Mouse (Mus musculus): Measurements from ENCODE around the gene Wbp1l. TPM values are rescaled to one million over a fixed set of nuclear protein-coding genes. Genes with fewer than 3 reads are reported as not detected.

Gene Wbp1l
- polyA plus RNA-seq, 1 experiment from 2014 or later = 53.4 TPM

GRCm38 (mm10) chr19:46622659-46623193 is 23.8 kb downstream of the Wbp1l start:
- no peak; the same call in 1 of the 2 replicates for ATAC-seq (ENCODE audit: insufficient number of reproducible peaks, low FRiP score, low TSS enrichment, low read depth)
- Histone ChIP-seq H3K27me3 (no peaks in the 10 kb centered on the region), H3K9ac (no peak overlapping the region), H3K4me2 (peak overlapping the region; percentile 44), H3K4me1 (peaks cover 65% of the 10 kb centered on the region), H3K9me3 (no peaks in the 10 kb centered on the region), H3K27ac (peak overlapping the region; percentile 83), H3K36me3 (peaks cover 11% of the 10 kb centered on the region; the same call in 1 of the 2 replicates), H3K4me3 (peak overlapping the region; percentile 34)
- 28% methylated on average over 12 of the region's 12 CpGs for WGBS

DNA sequence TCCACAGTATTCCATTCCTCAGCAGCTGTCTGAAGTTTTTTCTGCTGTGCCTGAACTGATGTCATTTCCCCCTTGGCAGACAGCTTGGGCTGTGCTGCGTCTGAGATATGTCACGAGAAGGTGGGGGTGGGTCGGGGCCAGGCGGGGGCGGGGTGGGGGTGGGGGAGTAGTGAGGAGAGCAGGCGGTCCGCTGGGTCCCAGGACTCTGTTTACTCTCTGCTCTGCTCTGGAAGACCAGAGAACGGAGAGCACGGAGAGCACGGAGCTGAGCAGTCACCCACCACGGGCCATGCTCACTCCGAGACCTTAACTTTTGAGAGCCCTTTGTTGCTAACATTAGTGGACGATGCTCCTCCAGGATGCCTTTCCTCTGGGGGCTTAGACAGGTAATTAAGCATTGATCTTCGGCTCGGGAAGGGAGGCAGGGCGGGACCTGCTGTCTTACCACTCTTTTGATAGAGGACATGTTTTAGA is 24.3 kb downstream of the Wbp1l start:
- peaks cover 65% of the 10 kb centered on the region for H3K4me1 ChIP-seq
- 0 out of 2 replicates have a peak overlapping the region, but pooled peaks have one; percentile 17 for H3K9ac ChIP-seq

GRCm38 (mm10) chr19:46623790-46624772 is 25.2 kb downstream of the Wbp1l start:
- peaks cover 64% of the 10 kb centered on the region for H3K4me1 ChIP-seq
- peak; percentile 67 for ATAC-seq (ENCODE audit: insufficient number of reproducible peaks, low FRiP score, low TSS enrichment, low read depth)
- H3K27me3 ChIP-seq = no peaks in the 10 kb centered on the region
- H3K4me3 ChIP-seq = peak overlapping the region; percentile 34
- no peak overlapping the region for H3K9ac ChIP-seq
- 24% methylated on average over 19 of the region's 19 CpGs for WGBS
- H3K36me3 ChIP-seq = peaks cover 16% of the 10 kb centered on the region; the same call in 1 of the 2 replicates
- no peaks in the 10 kb centered on the region for H3K9me3 ChIP-seq
- H3K4me2 ChIP-seq = peak overlapping the region; percentile 44
- peak overlapping the region; percentile 83 for H3K27ac ChIP-seq

More for the DNA sequence above, 24.3 kb downstream of the Wbp1l start:
- peak overlapping the region; percentile 34 for H3K4me3 ChIP-seq
- ATAC-seq (ENCODE audit: insufficient number of reproducible peaks, low FRiP score, low TSS enrichment, low read depth) = peak; percentile 64
- peak overlapping the region; percentile 44 for H3K4me2 ChIP-seq
- H3K27me3 ChIP-seq = no peaks in the 10 kb centered on the region
- WGBS = 4% methylated on average over 16 of the region's 16 CpGs
- H3K36me3 ChIP-seq = peaks cover 16% of the 10 kb centered on the region; the same call in 1 of the 2 replicates
- H3K9me3 ChIP-seq = no peaks in the 10 kb centered on the region
- H3K27ac ChIP-seq = peak overlapping the region; percentile 83

GRCm38 (mm10) chr19:46625015-46625414 is 26.1 kb downstream of the Wbp1l start:
- Histone ChIP-seq H3K4me2 (no peak overlapping the region), H3K9ac (no peak overlapping the region), H3K27me3 (no peaks in the 10 kb centered on the region), H3K4me1 (peaks cover 60% of the 10 kb centered on the region), H3K36me3 (peaks cover 16% of the 10 kb centered on the region; the same call in 1 of the 2 replicates), H3K4me3 (0 out of 2 replicates have a peak overlapping the region, but pooled peaks have one; percentile 34), H3K9me3 (no peaks in the 10 kb centered on the region), H3K27ac (no peak overlapping the region)
- ATAC-seq (ENCODE audit: insufficient number of reproducible peaks, low FRiP score, low TSS enrichment, low read depth) = no peak
- WGBS = 93% methylated on average over 12 of the region's 12 CpGs

- no peak overlapping the region for H3K27ac ChIP-seq
- H3K27me3 ChIP-seq = no peaks in the 10 kb centered on the region
- ATAC-seq (ENCODE audit: insufficient number of reproducible peaks, low FRiP score, low TSS enrichment, low read depth) = no peak
- H3K4me3 ChIP-seq = no peak overlapping the region
- H3K9ac ChIP-seq = no peak overlapping the region
- H3K9me3 ChIP-seq = no peaks in the 10 kb centered on the region
- peaks cover 16% of the 10 kb centered on the region; the same call in 1 of the 2 replicates for H3K36me3 ChIP-seq
- no peak overlapping the region for H3K4me2 ChIP-seq
- peaks cover 55% of the 10 kb centered on the region for H3K4me1 ChIP-seq
- 70% methylated on average over 10 of the region's 10 CpGs for WGBS
Observed at GRCm38 (mm10) chr19:46625519-46625918, 26.6 kb downstream of the Wbp1l start.

- H3K27ac ChIP-seq = no peak overlapping the region
Observed at GRCm38 (mm10) chr19:46628403-46628802, 29.5 kb downstream of the Wbp1l start.

GRCm38 (mm10) chr19:46629807-46630206 is 30.9 kb downstream of the Wbp1l start:
- Histone ChIP-seq H3K27ac (no peak overlapping the region), H3K36me3 (peaks cover 14% of the 10 kb centered on the region; the same call in 1 of the 2 replicates), H3K9me3 (no peaks in the 10 kb centered on the region), H3K9ac (no peak overlapping the region), H3K4me2 (no peak overlapping the region), H3K4me3 (no peak overlapping the region), H3K4me1 (peaks cover 13% of the 10 kb centered on the region; the same call in 1 of the 2 replicates), H3K27me3 (no peaks in the 10 kb centered on the region)
- 80% methylated on average over 9 of the region's 9 CpGs for WGBS
- no peak for ATAC-seq (ENCODE audit: insufficient number of reproducible peaks, low FRiP score, low TSS enrichment, low read depth)

More at GRCm38 (mm10) chr19:46628403-46628802, 29.5 kb downstream of the Wbp1l start:
- Histone ChIP-seq H3K4me1 (peaks cover 27% of the 10 kb centered on the region), H3K9me3 (no peaks in the 10 kb centered on the region), H3K4me2 (no peak overlapping the region), H3K9ac (no peak overlapping the region), H3K4me3 (no peak overlapping the region), H3K36me3 (peaks cover 16% of the 10 kb centered on the region; the same call in 1 of the 2 replicates), H3K27me3 (no peaks in the 10 kb centered on the region)
- no peak for ATAC-seq (ENCODE audit: insufficient number of reproducible peaks, low FRiP score, low TSS enrichment, low read depth)
- whole genome bisulfite sequencing = 74% methylated on average over 10 of the region's 10 CpGs

DNA sequence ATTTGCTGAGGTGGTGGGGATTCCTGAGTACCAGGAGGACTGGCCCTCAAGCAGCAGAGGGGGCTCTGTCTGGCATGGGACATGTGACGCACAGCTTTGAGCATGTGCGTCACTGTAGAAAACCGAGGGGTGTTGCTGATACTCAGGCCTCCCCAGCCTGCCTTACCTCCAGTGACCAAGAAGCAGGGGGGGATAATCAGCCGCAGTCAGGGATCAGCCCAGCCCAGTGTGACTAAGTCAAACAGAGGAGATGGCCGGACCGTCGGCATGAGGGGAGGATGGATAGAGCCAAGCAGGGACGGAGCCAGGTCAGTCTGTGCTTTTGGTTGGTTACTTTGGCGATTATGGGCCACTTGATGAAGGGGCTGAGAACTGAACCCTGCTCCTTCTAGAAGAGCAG is 32.8 kb downstream of the Wbp1l start:
- H3K27ac ChIP-seq = no peak overlapping the region
- H3K9me3 ChIP-seq = no peaks in the 10 kb centered on the region
- 84% methylated on average over 9 of the region's 9 CpGs for WGBS
- no peak for ATAC-seq (ENCODE audit: insufficient number of reproducible peaks, low FRiP score, low TSS enrichment, low read depth)
- H3K36me3 ChIP-seq = peaks cover 7% of the 10 kb centered on the region; the same call in 1 of the 2 replicates
- H3K9ac ChIP-seq = no peak overlapping the region
- no peak overlapping the region for H3K4me2 ChIP-seq
- no peak overlapping the region for H3K4me3 ChIP-seq
- H3K4me1 ChIP-seq = peaks cover 18% of the 10 kb centered on the region
- H3K27me3 ChIP-seq = no peaks in the 10 kb centered on the region

DNA sequence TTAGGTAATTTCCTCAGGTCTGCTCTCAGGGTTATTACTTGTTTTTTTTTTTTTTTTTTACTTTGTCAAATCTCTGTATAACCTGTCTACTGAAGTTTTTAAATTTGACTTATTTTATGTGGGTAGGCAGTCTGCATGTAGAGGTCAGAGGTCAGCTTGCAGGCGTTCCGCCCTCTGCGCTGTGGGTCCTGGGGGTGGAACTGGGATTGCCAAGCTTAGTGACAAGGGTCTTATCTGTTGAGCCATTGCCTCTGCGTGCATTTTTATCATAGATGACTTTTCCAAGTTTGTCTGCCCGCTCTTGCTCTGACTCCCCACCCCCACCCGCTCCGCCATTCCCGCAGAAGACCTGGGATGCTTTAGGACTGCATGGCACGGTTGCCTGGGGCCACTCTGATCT is 36.9 kb downstream of the Wbp1l start:
- no peak overlapping the region for H3K27ac ChIP-seq
- no peak overlapping the region for H3K9ac ChIP-seq
- peaks cover 37% of the 10 kb centered on the region for H3K4me1 ChIP-seq
- H3K36me3 ChIP-seq = peaks cover 4% of the 10 kb centered on the region; the same call in 1 of the 2 replicates
- H3K4me2 ChIP-seq = no peak overlapping the region
- H3K9me3 ChIP-seq = no peaks in the 10 kb centered on the region
- H3K27me3 ChIP-seq = no peaks in the 10 kb centered on the region
- no peak overlapping the region for H3K4me3 ChIP-seq
- no peak for ATAC-seq (ENCODE audit: insufficient number of reproducible peaks, low FRiP score, low TSS enrichment, low read depth)
- WGBS = 62% methylated on average over 9 of the region's 9 CpGs

DNA sequence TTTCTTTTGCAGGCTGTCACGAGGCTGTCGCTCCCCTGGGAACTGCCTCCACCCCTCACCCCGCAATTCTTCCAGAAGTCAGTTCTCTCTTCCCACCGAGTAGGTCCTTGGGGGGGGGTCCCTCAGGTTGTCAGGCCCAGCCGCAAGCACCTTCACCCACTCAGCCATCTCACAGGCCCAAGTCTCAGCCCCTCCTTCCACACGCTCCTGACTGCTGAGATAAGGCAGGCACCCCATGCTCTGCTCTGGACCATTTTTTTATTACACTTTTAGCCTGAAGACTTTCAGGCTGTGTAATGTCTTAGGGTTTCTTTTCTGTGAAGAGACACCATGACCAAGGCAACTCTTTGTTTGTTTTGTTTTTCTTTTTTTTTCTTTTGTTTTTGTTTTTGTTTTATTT is 38.7 kb downstream of the Wbp1l start:
- Histone ChIP-seq H3K27me3 (no peaks in the 10 kb centered on the region), H3K4me3 (no peak overlapping the region), H3K27ac (no peak overlapping the region), H3K36me3 (peaks cover 4% of the 10 kb centered on the region; the same call in 1 of the 2 replicates), H3K4me2 (no peak overlapping the region), H3K9ac (no peak overlapping the region), H3K9me3 (no peaks in the 10 kb centered on the region), H3K4me1 (peaks cover 55% of the 10 kb centered on the region)
- 66% methylated on average over 6 of the region's 6 CpGs for WGBS
- ATAC-seq (ENCODE audit: insufficient number of reproducible peaks, low FRiP score, low TSS enrichment, low read depth) = no peak

GRCm38 (mm10) chr19:46639053-46639452 is 40.2 kb downstream of the Wbp1l start:
- no peak for ATAC-seq (ENCODE audit: insufficient number of reproducible peaks, low FRiP score, low TSS enrichment, low read depth)
- Histone ChIP-seq H3K27ac (peak overlapping the region; percentile 77), H3K9ac (no peak overlapping the region), H3K4me3 (no peak overlapping the region), H3K27me3 (no peaks in the 10 kb centered on the region), H3K9me3 (no peaks in the 10 kb centered on the region), H3K4me1 (peaks cover 70% of the 10 kb centered on the region), H3K36me3 (peaks cover 4% of the 10 kb centered on the region; the same call in 1 of the 2 replicates), H3K4me2 (no peak overlapping the region)
